Mouse (Mus musculus): ENCODE data around the gene Lurap1l. TPM values are rescaled to one million over a fixed set of nuclear protein-coding genes. Genes with fewer than 3 reads are reported as not detected.

Lurap1l gene
- total and polyA plus RNA-seq, 2 experiments from 2014 or later: 2.1 to 7.5 TPM

DNA sequence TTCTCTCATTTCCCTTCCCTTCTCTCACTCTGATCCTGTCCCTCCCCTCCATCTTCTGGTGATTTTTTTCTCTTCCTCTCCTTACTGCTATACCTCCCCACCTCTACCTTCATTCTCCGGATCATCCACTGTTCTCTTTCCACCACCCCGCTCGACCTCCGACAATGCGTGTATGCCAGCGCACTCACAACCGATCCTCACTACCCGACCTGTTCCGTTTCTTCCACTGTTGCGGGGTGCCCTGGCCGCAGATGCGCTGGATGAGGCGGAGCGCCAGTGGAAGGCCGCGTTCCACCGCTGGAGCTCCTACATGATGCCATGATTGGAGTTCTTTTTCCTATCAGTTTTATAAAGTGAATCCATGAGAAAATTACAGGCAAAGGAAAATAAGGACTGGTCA lies 57.1 kb downstream of the Lurap1l start:
- 88% methylated on average over 17 of the region's 17 CpGs for WGBS

DNA sequence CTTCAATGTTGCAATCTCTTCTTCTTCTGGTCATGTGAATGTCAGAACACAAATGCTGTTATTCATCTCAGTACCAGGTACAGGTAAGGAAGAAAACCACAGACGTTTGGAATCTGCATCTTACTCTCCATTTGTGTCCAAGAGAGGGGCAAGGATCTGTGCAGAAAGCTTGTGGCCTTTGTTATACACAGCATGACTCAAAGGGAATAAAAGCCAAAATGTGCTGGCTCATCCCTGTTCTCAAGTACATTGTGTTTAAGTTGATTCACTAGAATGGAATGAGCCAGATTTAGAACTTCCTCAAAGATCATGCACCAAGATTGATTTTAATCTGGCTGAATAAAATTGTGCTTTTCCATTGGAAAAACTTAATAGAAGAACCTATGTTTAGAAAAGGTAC lies 61.4 kb downstream of the Lurap1l start:
- no peak overlapping the region for H3K4me3 ChIP-seq (ENCODE audit: low read depth, low read length)
- no peak overlapping the region for H3K27ac ChIP-seq (ENCODE audit: low read depth)
- H3K36me3 ChIP-seq (replicated peaks; ENCODE audit: control insufficient read depth, insufficient read depth, low read length): no peaks in the 10 kb centered on the region
- ATAC-seq (ENCODE audit: insufficient read depth, low read depth) (no peak), DNase-seq (ENCODE audit: low spot score) (no peak)
- 23% methylated on average over 1 of the region's 1 CpGs for WGBS
- no peaks in the 10 kb centered on the region for H3K27me3 ChIP-seq (ENCODE audit: control insufficient read depth, insufficient read depth, low read length)
- H3K9ac ChIP-seq (replicated peaks; ENCODE audit: low read depth, low read length): no peak overlapping the region
- peaks cover 7% of the 10 kb centered on the region; the same call in 1 of the 2 replicates for H3K9me3 ChIP-seq (replicated peaks; ENCODE audit: control insufficient read depth, low read length)
- no peaks in the 10 kb centered on the region for H3K4me1 ChIP-seq (ENCODE audit: control insufficient read depth, insufficient read depth)
- no peak for TF ChIP-seq EP300 (IDR thresholded peaks at IDR 0.05; ENCODE audit: low read depth)
- no peak for TF ChIP-seq CTCF (IDR thresholded peaks at IDR 0.05; ENCODE audit: low read depth)
- no peak overlapping the region for H3K4me2 ChIP-seq (ENCODE audit: low read depth, low read length)

More for the DNA sequence above, 57.1 kb downstream of the Lurap1l start:
- Histone ChIP-seq H3K4me2 (ENCODE audit: low read depth, low read length) (no peak overlapping the region), H3K4me1 (ENCODE audit: control insufficient read depth, insufficient read depth) (no peaks in the 10 kb centered on the region), H3K27ac (ENCODE audit: low read depth) (no peak overlapping the region), H3K9me3 (replicated peaks; ENCODE audit: control insufficient read depth, low read length) (peaks cover 7% of the 10 kb centered on the region; the same call in 1 of the 2 replicates), H3K9ac (replicated peaks; ENCODE audit: low read depth, low read length) (no peak overlapping the region), H3K4me3 (ENCODE audit: low read depth, low read length) (no peak overlapping the region), H3K36me3 (replicated peaks; ENCODE audit: control insufficient read depth, insufficient read depth, low read length) (no peaks in the 10 kb centered on the region), H3K27me3 (ENCODE audit: control insufficient read depth, insufficient read depth, low read length) (no peaks in the 10 kb centered on the region)
- TF ChIP-seq CTCF (IDR thresholded peaks at IDR 0.05; ENCODE audit: low read depth): no peak
- TF ChIP-seq EP300 (IDR thresholded peaks at IDR 0.05; ENCODE audit: low read depth): no peak
- no peak for ATAC-seq (ENCODE audit: insufficient read depth, low read depth)
- no peak for DNase-seq (ENCODE audit: low spot score)

DNA sequence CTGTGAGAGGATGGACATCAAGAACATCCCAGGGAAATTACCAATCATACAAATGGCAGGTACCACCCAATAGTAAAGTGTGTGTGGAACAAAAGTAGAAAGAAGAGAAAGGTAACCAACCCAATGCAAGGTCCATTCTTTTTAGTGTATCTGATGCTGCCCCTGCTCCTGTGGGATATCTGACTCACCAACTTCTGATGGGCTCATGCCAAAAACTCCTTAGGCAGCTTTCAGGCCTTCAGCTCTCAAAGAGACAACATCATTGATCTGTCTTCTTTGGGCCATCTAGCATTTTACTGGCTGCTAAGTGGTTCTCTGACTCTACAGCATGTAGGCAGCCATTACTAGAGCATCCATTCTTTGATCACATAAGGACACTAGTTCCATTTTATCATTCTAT lies 63.5 kb downstream of the Lurap1l start:
- TF ChIP-seq CTCF (IDR thresholded peaks at IDR 0.05; ENCODE audit: low read depth): no peak
- TF ChIP-seq EP300 (IDR thresholded peaks at IDR 0.05; ENCODE audit: low read depth): no peak
- Histone ChIP-seq H3K27ac (ENCODE audit: low read depth) (no peak overlapping the region), H3K36me3 (replicated peaks; ENCODE audit: control insufficient read depth, insufficient read depth, low read length) (no peaks in the 10 kb centered on the region), H3K4me3 (ENCODE audit: low read depth, low read length) (no peak overlapping the region), H3K27me3 (ENCODE audit: control insufficient read depth, insufficient read depth, low read length) (no peaks in the 10 kb centered on the region), H3K4me2 (ENCODE audit: low read depth, low read length) (no peak overlapping the region), H3K9me3 (replicated peaks; ENCODE audit: control insufficient read depth, low read length) (no peaks in the 10 kb centered on the region), H3K9ac (replicated peaks; ENCODE audit: low read depth, low read length) (no peak overlapping the region), H3K4me1 (ENCODE audit: control insufficient read depth, insufficient read depth) (no peaks in the 10 kb centered on the region)
- ATAC-seq (ENCODE audit: insufficient read depth, low read depth) (no peak), DNase-seq (ENCODE audit: low spot score) (no peak)

- no peak for ATAC-seq (ENCODE audit: insufficient read depth, low read depth)
- Histone ChIP-seq H3K9me3 (replicated peaks; ENCODE audit: control insufficient read depth, low read length) (no peaks in the 10 kb centered on the region), H3K27ac (ENCODE audit: low read depth) (no peak overlapping the region), H3K36me3 (replicated peaks; ENCODE audit: control insufficient read depth, insufficient read depth, low read length) (no peaks in the 10 kb centered on the region), H3K4me1 (ENCODE audit: control insufficient read depth, insufficient read depth) (no peaks in the 10 kb centered on the region), H3K4me3 (ENCODE audit: low read depth, low read length) (no peak overlapping the region), H3K27me3 (ENCODE audit: control insufficient read depth, insufficient read depth, low read length) (no peaks in the 10 kb centered on the region), H3K4me2 (ENCODE audit: low read depth, low read length) (no peak overlapping the region), H3K9ac (replicated peaks; ENCODE audit: low read depth, low read length) (no peak overlapping the region)
- TF ChIP-seq CTCF (IDR thresholded peaks at IDR 0.05; ENCODE audit: low read depth): no peak
- TF ChIP-seq EP300 (IDR thresholded peaks at IDR 0.05; ENCODE audit: low read depth): no peak
- no peak for DNase-seq (ENCODE audit: low spot score)
- 56% methylated on average over 1 of the region's 1 CpGs for WGBS
Measured at GRCm38 (mm10) chr4:80990819-80991218, 80.4 kb downstream of the Lurap1l start.

GRCm38 (mm10) chr4:81003528-81003927 lies 93.1 kb downstream of the Lurap1l start:
- H3K4me2 ChIP-seq (ENCODE audit: low read depth, low read length): no peak overlapping the region
- no peak overlapping the region for H3K9ac ChIP-seq (replicated peaks; ENCODE audit: low read depth, low read length)
- DNase-seq (ENCODE audit: low spot score) (no peak), ATAC-seq (ENCODE audit: insufficient read depth, low read depth) (no peak)
- H3K27me3 ChIP-seq (ENCODE audit: control insufficient read depth, insufficient read depth, low read length): no peaks in the 10 kb centered on the region
- H3K4me3 ChIP-seq (ENCODE audit: low read depth, low read length): no peak overlapping the region
- H3K27ac ChIP-seq (ENCODE audit: low read depth): no peak overlapping the region
- TF ChIP-seq EP300 (IDR thresholded peaks at IDR 0.05; ENCODE audit: low read depth): no peak
- TF ChIP-seq CTCF (IDR thresholded peaks at IDR 0.05; ENCODE audit: low read depth): no peak
- H3K9me3 ChIP-seq (replicated peaks; ENCODE audit: control insufficient read depth, low read length): peaks cover 9% of the 10 kb centered on the region
- no peaks in the 10 kb centered on the region for H3K36me3 ChIP-seq (replicated peaks; ENCODE audit: control insufficient read depth, insufficient read depth, low read length)
- no peaks in the 10 kb centered on the region for H3K4me1 ChIP-seq (ENCODE audit: control insufficient read depth, insufficient read depth)
- 80% methylated on average over 2 of the region's 2 CpGs for WGBS

Small RNAs within 50 kb of the gene (microRNA-seq; reads per million reads assigned to microRNA genes)
- gene Gm27452: not detected

Other genes with a start within 250 kb of the Lurap1l start
- 0.46 and 2.5 TPM in 2 replicates for gene Tyrp1, start 76.5 kb upstream of the Lurap1l start, total RNA-seq (2014; rRNA removed; ENCODE audit: low replicate concordance)
- gene Tyrp1, start 76.5 kb upstream of the Lurap1l start, polyA plus RNA-seq (2015; fragmentation: Nextera tagmentation; extraction: Ambion mirVana): 0.70 and 0.99 TPM in 2 replicates